Mouse (Mus musculus) layer of hippocampus, adult 2 months (tissue): ENCODE measurements around the gene Map3k10. TPM values are rescaled to one million over a fixed set of nuclear protein-coding genes. Genes with fewer than 3 reads are reported as not detected.
A peak's percentile ranks its signal among the peaks of the same experiment; 100 is the strongest.

ENCODE experiments used
- DNase-seq, 2 experiments: peaks; one replicate each; pipeline ENCODE4 v3.0.0; 2022; ENCODE audit warnings: low spot score in 2 of 2
- H3K27ac ChIP-seq: fragments of 200-600 bp; 2 replicates; pipeline ENCODE4 v1.8.1; 2022
- H3K4me3 ChIP-seq: fragments of 200-600 bp; 2 replicates; pipeline ENCODE4 v1.8.1; 2022; ENCODE audit warnings: mild to moderate bottlenecking
- CTCF ChIP-seq: fragments of 200-600 bp; conservative IDR thresholded peaks from 2 replicates; pipeline ENCODE4 v1.8.1; 2022; ENCODE audit warnings: antibody characterized with exemption, mild to moderate bottlenecking, moderate library complexity
- total RNA-seq, 2 experiments: library from RNA; stranded (reverse); gene quantifications; 2 replicates each; pipeline ENCODE4 v1.2.3; 2021

Map3k10 gene
- total RNA-seq, 2 experiments from 2014 or later = 180 TPM

GRCm38 (mm10) chr7:27613751-27614499 lies 60.5 kb downstream of the Map3k10 start:
- no peak for TF ChIP-seq CTCF
- peak; percentile 56 to 66 for DNase-seq
- Histone ChIP-seq H3K4me3 (no peak overlapping the region), H3K27ac (peak overlapping the region; percentile 92)

DNA sequence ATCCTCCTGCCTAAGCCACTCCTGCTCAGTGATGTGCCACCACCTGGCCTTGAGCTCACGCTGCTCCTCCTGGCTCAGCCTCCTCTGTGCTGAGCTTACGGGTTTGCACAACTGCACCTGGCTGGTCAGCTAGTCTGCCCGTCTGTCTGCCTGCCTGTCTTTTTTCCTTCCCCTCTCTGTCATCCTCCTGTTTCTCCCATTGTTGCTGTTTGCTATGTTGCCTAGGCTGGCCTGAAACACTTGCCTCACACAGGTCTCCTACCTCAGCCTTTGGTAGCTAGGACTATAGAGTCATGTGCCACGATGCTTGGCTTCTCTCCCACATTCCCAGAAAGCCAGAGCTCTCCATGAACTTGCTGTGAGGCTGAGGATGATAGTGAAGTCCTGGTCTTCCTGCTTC lies 61.5 kb downstream of the Map3k10 start:
- no peak for DNase-seq
- no peak for TF ChIP-seq CTCF
- H3K4me3 ChIP-seq = no peak overlapping the region

GRCm38 (mm10) chr7:27610871-27611270 lies 63.5 kb downstream of the Map3k10 start:
- DNase-seq = no peak
- H3K27ac ChIP-seq = peak overlapping the region; percentile 82
- TF ChIP-seq CTCF = no peak
- H3K4me3 ChIP-seq = no peak overlapping the region

More for the DNA sequence above, 61.5 kb downstream of the Map3k10 start:
- peak overlapping the region; percentile 92 for H3K27ac ChIP-seq

- DNase-seq = no peak
- no peak overlapping the region for H3K4me3 ChIP-seq
- no peak for TF ChIP-seq CTCF
- peak overlapping the region; percentile 82 for H3K27ac ChIP-seq
These were observed 64.0 kb downstream of the Map3k10 start for GRCm38 (mm10) chr7:27610370-27610769.

DNA sequence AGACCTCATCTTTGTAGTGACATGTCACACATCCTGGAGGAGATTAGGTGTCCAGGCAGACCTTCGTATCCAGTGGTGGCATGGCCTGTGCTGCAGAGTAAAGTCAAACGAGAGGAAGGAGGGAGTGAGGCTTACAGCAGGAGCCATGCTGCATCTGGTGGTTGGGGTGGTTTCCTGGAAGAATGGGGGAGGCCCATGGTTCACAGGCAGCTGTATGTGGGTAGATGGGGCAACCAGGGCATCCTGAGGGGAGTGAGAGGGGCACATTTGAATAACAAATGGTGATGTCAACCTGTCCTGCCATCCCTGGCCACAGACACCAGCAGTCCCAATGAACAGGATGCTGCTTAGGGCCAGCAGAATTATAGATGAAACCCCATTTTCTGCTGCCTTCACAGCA lies 64.7 kb downstream of the Map3k10 start:
- Histone ChIP-seq H3K4me3 (no peak overlapping the region), H3K27ac (peak overlapping the region; percentile 82; the same call in 1 of the 2 replicates)
- no peak for DNase-seq
- TF ChIP-seq CTCF = no peak

GRCm38 (mm10) chr7:27609285-27609684 lies 65.1 kb downstream of the Map3k10 start:
- no peak for DNase-seq
- peak overlapping the region; percentile 82 for H3K27ac ChIP-seq
- H3K4me3 ChIP-seq = no peak overlapping the region
- TF ChIP-seq CTCF = no peak

GRCm38 (mm10) chr7:27608130-27608529 lies 66.3 kb downstream of the Map3k10 start:
- Histone ChIP-seq H3K4me3 (no peak overlapping the region), H3K27ac (peak overlapping the region; percentile 82)
- TF ChIP-seq CTCF = no peak
- DNase-seq = no peak

DNA sequence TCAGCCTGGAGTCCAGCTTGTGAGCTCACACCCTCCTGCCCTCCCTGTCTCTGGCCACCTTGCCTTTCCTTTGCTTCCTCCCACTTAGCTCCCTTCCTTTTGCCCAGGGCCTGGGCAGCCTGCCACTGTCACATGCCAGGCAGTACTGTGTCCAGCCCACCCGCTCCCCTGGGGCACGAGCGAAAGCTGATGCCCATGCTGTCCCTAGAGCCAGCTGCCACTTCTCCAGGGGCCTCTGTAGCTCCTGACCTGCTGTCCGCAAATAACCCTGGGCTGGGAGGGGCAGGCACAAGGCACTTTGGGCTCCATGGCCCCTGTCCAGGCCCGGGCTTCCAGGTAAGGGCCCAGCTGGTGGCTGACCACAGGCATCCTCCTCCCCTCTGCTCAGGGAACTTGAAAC lies 66.8 kb downstream of the Map3k10 start:
- H3K27ac ChIP-seq = peak overlapping the region; percentile 82
- H3K4me3 ChIP-seq = no peak overlapping the region
- peak in 1 of 2 experiments; percentile 59 for DNase-seq
- no peak for TF ChIP-seq CTCF

DNA sequence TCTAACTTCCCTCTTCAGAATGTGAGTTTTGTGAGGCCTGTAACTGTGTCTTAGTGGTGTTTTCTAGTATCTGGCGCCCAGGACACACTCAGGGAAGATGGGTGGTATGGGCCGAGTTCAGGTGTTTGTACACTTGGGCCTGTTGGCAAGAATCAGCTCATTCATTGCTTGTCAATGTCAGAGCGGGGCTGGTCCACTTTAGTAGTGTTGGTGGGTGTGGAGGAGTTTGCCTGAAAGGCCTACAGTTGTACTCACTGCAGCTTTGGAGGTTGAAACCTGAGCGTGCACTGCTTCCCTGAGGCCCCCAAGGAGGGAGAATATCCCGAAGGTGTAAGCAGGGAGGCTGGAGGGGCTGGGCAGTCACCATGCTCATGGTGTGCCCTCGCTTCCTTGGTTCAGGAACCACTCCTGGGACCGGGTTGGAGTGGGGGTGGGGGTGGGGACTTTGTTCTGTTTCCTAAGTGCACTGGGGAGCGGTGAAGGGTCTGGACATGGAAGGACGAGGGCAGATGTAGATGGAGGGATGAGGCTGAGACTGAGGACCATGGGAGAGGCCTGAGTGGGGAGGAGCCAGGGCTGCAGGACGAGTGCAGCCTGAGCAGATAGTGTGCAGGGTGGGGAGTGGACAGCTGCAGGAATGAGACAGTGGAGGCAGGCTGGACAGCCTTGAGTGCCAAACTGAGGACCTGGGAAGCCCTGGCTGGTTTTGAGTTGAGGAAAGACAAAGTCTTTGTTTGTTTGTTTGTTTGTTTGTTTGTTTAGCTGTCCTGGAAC lies 67.7 kb downstream of the Map3k10 start:
- H3K4me3 ChIP-seq = no peak overlapping the region
- no peak for DNase-seq
- H3K27ac ChIP-seq = peak overlapping the region; percentile 82
- no peak for TF ChIP-seq CTCF

Other genes with a start within 250 kb of the Map3k10 start
- gene Sptbn4, start 226.9 kb downstream of the Map3k10 start, total RNA-seq = 100 to 1,000 TPM; 147 TPM
- 10 to 100 TPM; 17.5 to 18.1 TPM for gene Blvrb, start 226.6 kb downstream of the Map3k10 start, total RNA-seq
- 1 to 10 TPM; 3.3 to 3.8 TPM for gene Sertad3, start 200.8 kb downstream of the Map3k10 start, total RNA-seq
- gene Sertad1, start 187.7 kb downstream of the Map3k10 start, total RNA-seq = 10 to 100 TPM in 1 of 2 experiments, 1 to 10 TPM in 1; 6.3 to 10.8 TPM
- gene Prx, start 175.3 kb downstream of the Map3k10 start, total RNA-seq = under 1 TPM; 0.38 to 0.39 TPM
- gene Hipk4, start 151.3 kb downstream of the Map3k10 start, total RNA-seq = under 1 TPM in 1 of 2 experiments, not detected in 1; 0.15 TPM
- 100 to 1,000 TPM; 573 to 583 TPM for gene Pld3, start 121.4 kb downstream of the Map3k10 start, total RNA-seq
- gene 2310022A10Rik, start 121.4 kb downstream of the Map3k10 start, total RNA-seq = 10 to 100 TPM; 25.5 to 25.6 TPM
- gene Akt2, start 83.0 kb downstream of the Map3k10 start, total RNA-seq = 10 to 100 TPM; 87.0 to 99.1 TPM
- 10 to 100 TPM; 42.6 to 47.5 TPM for gene Ttc9b, start 20.7 kb downstream of the Map3k10 start, total RNA-seq
- 10 to 100 TPM in 1 of 2 experiments, 1 to 10 TPM in 1; 10.0 TPM for gene Zfp607b, start 14.7 kb upstream of the Map3k10 start, total RNA-seq
- 10 to 100 TPM; 37.5 to 38.6 TPM for gene Zfp60, start 56.8 kb upstream of the Map3k10 start, total RNA-seq
- gene Zfp626, start 132.6 kb upstream of the Map3k10 start, total RNA-seq = 1 to 10 TPM; 7.6 to 8.7 TPM
- gene Zfp59, start 164.0 kb upstream of the Map3k10 start, total RNA-seq = 1 to 10 TPM; 4.0 to 4.4 TPM
- 1 to 10 TPM; 2.6 to 2.9 TPM for gene Zfp607a, start 182.9 kb upstream of the Map3k10 start, total RNA-seq